Mouse (Mus musculus): ENCODE results near the gene Gins2. TPM values are rescaled to one million over a fixed set of nuclear protein-coding genes. Genes with fewer than 3 reads are reported as not detected.

Gins2 gene
- 0.70 and 0.86 TPM in 2 replicates for total RNA-seq (2017)

GRCm38 (mm10) chr8:120588908-120589771 is at the start of gene Gins2:
Gene Gins2 (minus strand): TSS chr8:120589304.
- ATAC-seq (ENCODE audit: extremely low read depth, insufficient number of reproducible peaks, low FRiP score, poor library complexity, severe bottlenecking) = peak; percentile 95

GRCm38 (mm10) chr8:120634329-120634839 is 45.3 kb upstream of the Gins2 start:
- ATAC-seq (ENCODE audit: extremely low read depth, insufficient number of reproducible peaks, low FRiP score, poor library complexity, severe bottlenecking) = no peak; the same call in 1 of the 2 replicates

- no peak for ATAC-seq (ENCODE audit: extremely low read depth, insufficient number of reproducible peaks, low FRiP score, poor library complexity, severe bottlenecking)
Observed at GRCm38 (mm10) chr8:120633665-120634271, 44.7 kb upstream of the Gins2 start.

- ATAC-seq (ENCODE audit: extremely low read depth, insufficient number of reproducible peaks, low FRiP score, poor library complexity, severe bottlenecking) = no peak
Observed at GRCm38 (mm10) chr8:120632969-120633664, 44.0 kb upstream of the Gins2 start.

GRCm38 (mm10) chr8:120631441-120632375 is 42.6 kb upstream of the Gins2 start:
- ATAC-seq (ENCODE audit: extremely low read depth, insufficient number of reproducible peaks, low FRiP score, poor library complexity, severe bottlenecking) = no peak

GRCm38 (mm10) chr8:120630848-120631247 is 41.7 kb upstream of the Gins2 start:
- no peak for ATAC-seq (ENCODE audit: extremely low read depth, insufficient number of reproducible peaks, low FRiP score, poor library complexity, severe bottlenecking)

GRCm38 (mm10) chr8:120630031-120630430 is 40.9 kb upstream of the Gins2 start:
- ATAC-seq (ENCODE audit: extremely low read depth, insufficient number of reproducible peaks, low FRiP score, poor library complexity, severe bottlenecking) = no peak

- ATAC-seq (ENCODE audit: extremely low read depth, insufficient number of reproducible peaks, low FRiP score, poor library complexity, severe bottlenecking) = no peak
Observed at GRCm38 (mm10) chr8:120627298-120627697, 38.2 kb upstream of the Gins2 start.

- ATAC-seq (ENCODE audit: extremely low read depth, insufficient number of reproducible peaks, low FRiP score, poor library complexity, severe bottlenecking) = no peak
Observed at GRCm38 (mm10) chr8:120626461-120626860, 37.4 kb upstream of the Gins2 start.

- ATAC-seq (ENCODE audit: extremely low read depth, insufficient number of reproducible peaks, low FRiP score, poor library complexity, severe bottlenecking) = no peak
Observed at GRCm38 (mm10) chr8:120623608-120624007, 34.5 kb upstream of the Gins2 start.

GRCm38 (mm10) chr8:120622161-120622560 is 33.1 kb upstream of the Gins2 start:
- ATAC-seq (ENCODE audit: extremely low read depth, insufficient number of reproducible peaks, low FRiP score, poor library complexity, severe bottlenecking) = no peak

- no peak for ATAC-seq (ENCODE audit: extremely low read depth, insufficient number of reproducible peaks, low FRiP score, poor library complexity, severe bottlenecking)
Observed at GRCm38 (mm10) chr8:120620441-120620840, 31.3 kb upstream of the Gins2 start.

- ATAC-seq (ENCODE audit: extremely low read depth, insufficient number of reproducible peaks, low FRiP score, poor library complexity, severe bottlenecking) = no peak
Observed at GRCm38 (mm10) chr8:120619235-120620180, 30.4 kb upstream of the Gins2 start.

- ATAC-seq (ENCODE audit: extremely low read depth, insufficient number of reproducible peaks, low FRiP score, poor library complexity, severe bottlenecking) = peak; percentile 60
Observed at GRCm38 (mm10) chr8:120618110-120618509, 29.0 kb upstream of the Gins2 start.

GRCm38 (mm10) chr8:120616663-120617626 is 27.8 kb upstream of the Gins2 start:
- ATAC-seq (ENCODE audit: extremely low read depth, insufficient number of reproducible peaks, low FRiP score, poor library complexity, severe bottlenecking) = no peak

- ATAC-seq (ENCODE audit: extremely low read depth, insufficient number of reproducible peaks, low FRiP score, poor library complexity, severe bottlenecking) = no peak
Observed at GRCm38 (mm10) chr8:120614491-120614890, 25.4 kb upstream of the Gins2 start.
